Mouse (Mus musculus) embryonic fibroblast, embryonic 13.5 days (primary cell): ENCODE results near the gene Hsf2bp.

Source experiments
- CTCF ChIP-seq: IDR thresholded peaks from 2 replicates; pipeline ENCODE4 v1.5.1; 2011; ENCODE audit warnings: mild to moderate bottlenecking, control low read depth, low read length, moderate library complexity, borderline replicate concordance; ENCODE audit not compliant: insufficient read depth
- POLR2A ChIP-seq: IDR thresholded peaks from 2 replicates; pipeline ENCODE4 v1.6.1; 2011; ENCODE audit warnings: low read depth, mild to moderate bottlenecking, control low read depth, low read length, moderate library complexity

DNA sequence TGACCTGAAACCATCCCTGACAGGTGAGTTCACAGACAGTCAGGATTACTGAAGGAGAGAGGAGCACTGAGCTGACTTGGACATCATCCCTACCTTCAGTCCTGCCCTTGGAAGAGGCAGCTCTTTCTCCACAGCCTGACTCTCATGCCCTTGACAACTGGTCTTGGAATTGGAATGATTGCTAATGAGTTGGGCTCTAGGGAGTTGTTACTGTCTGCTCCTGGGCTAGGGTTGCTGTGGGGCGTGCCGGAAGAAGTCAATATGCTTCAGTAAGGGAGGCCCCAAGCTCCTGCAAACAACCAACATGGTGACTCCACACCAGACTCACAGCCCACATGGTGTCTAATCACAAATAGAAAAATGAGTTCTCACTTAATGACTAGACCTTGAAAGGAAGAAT, 21.7 kb upstream of the Hsf2bp start:
- TF ChIP-seq POLR2A = no peak
- no peak for TF ChIP-seq CTCF
